Mouse (Mus musculus) stomach, embryonic 14.5 days (tissue): ENCODE measurements around the gene Mtif3. TPM values are rescaled to one million over a fixed set of nuclear protein-coding genes. Genes with fewer than 3 reads are reported as not detected.

Source experiments
- ATAC-seq: fragments of 200-750 bp; cut with Nextera tagmentation; 2 replicates; pipeline ENCODE4 v1.8.0; 2017; ENCODE audit warnings: low read depth, moderate TSS enrichment; ENCODE audit not compliant: insufficient number of reproducible peaks, insufficient read depth, low FRiP score
- H3K27ac ChIP-seq: fragments of 300-500 bp; sonication (generic); 2 replicates; pipeline ENCODE4 v1.5.1; 2014; ENCODE audit warnings: mild to moderate bottlenecking, low read length, moderate library complexity, mixed read lengths
- H3K27me3 ChIP-seq: fragments of 300-500 bp; sonication (generic); 2 replicates; pipeline ENCODE4 v1.6.1; 2014; ENCODE audit warnings: low read length, control low read depth, mixed read lengths; ENCODE audit not compliant: control insufficient read depth, insufficient read depth
- H3K36me3 ChIP-seq: fragments of 300-500 bp; sonication (generic); 2 replicates; pipeline ENCODE4 v1.6.1; 2014; ENCODE audit warnings: mild to moderate bottlenecking, control low read depth, low read length, moderate library complexity, mixed read lengths; ENCODE audit not compliant: control insufficient read depth, insufficient read depth
- H3K4me1 ChIP-seq: fragments of 300-500 bp; sonication (generic); 2 replicates; pipeline ENCODE4 v1.6.1; 2014; ENCODE audit warnings: low read length, control low read depth, mixed read lengths; ENCODE audit not compliant: control insufficient read depth, insufficient read depth
- H3K4me2 ChIP-seq: fragments of 300-500 bp; sonication (generic); replicated peaks from 2 replicates; pipeline ENCODE4 v1.6.1; 2014; ENCODE audit warnings: low read depth, low read length, control low read depth
- H3K4me3 ChIP-seq: fragments of 300-500 bp; sonication (generic); 2 replicates; pipeline ENCODE4 v1.5.1; 2014; ENCODE audit warnings: low read depth, low read length, control low read depth
- H3K9ac ChIP-seq: fragments of 300-500 bp; sonication (generic); replicated peaks from 2 replicates; pipeline ENCODE4 v1.6.1; 2014; ENCODE audit warnings: low read depth, mild to moderate bottlenecking, control low read depth, low read length, moderate library complexity, mixed read lengths
- H3K9me3 ChIP-seq: fragments of 300-500 bp; sonication (generic); 2 replicates; pipeline ENCODE4 v1.6.1; 2016; ENCODE audit warnings: low read depth, low read length, control low read depth; ENCODE audit not compliant: control insufficient read depth
- WGBS: fragments of 180-500 bp; shearing (Covaris S2); extraction: QIAGEN DNeasy Blood & Tissue Kit; methylation state at CpG from one replicate; pipeline ENCODE4 v1.1.7; 2014; 5-methylcytosine and 5-hydroxymethylcytosine counted together
- polyA plus RNA-seq: library from polyadenylated mRNA; unstranded; fragments of >200 nt; fragmentation: Nextera tagmentation; extraction: Ambion mirVana; gene quantifications from 2 replicates; pipeline ENCODE4 v1.2.1, GENCODE M21; 2014

Mtif3 gene
- polyA plus RNA-seq = 28.6 and 29.9 TPM in 2 replicates

GRCm38 (mm10) chr5:146963118-146963936 lies at the start of gene Mtif3:
Mtif3 (minus strand) TSS chr5:146963800.
- H3K27ac ChIP-seq = peak within 1 kb of the TSS; percentile 61; the same call in 1 of the 2 replicates
- ATAC-seq = peak; percentile 82; the same call in 1 of the 2 replicates
- no peaks in the 10 kb centered on the region for H3K27me3 ChIP-seq
- H3K4me1 ChIP-seq = peaks cover 6% of the 10 kb centered on the region
- peak within 1 kb of the TSS; percentile 94 for H3K4me3 ChIP-seq
- 1% methylated on average over 46 of the region's 46 CpGs for WGBS
- no peaks in the 10 kb centered on the region for H3K9me3 ChIP-seq
- H3K4me2 ChIP-seq = peak within 1 kb of the TSS; percentile 66
- peak within 1 kb of the TSS; percentile 69 for H3K9ac ChIP-seq
- H3K36me3 ChIP-seq = peaks cover 11% of the 10 kb centered on the region

- no peaks in the 10 kb centered on the region for H3K4me1 ChIP-seq
- H3K36me3 ChIP-seq = peaks cover 2% of the 10 kb centered on the region; the same call in 1 of the 2 replicates
- no peak overlapping the region for H3K9ac ChIP-seq
- no peaks in the 10 kb centered on the region for H3K27me3 ChIP-seq
- WGBS = 82% methylated on average over 10 of the region's 10 CpGs
- no peak overlapping the region for H3K4me2 ChIP-seq
- no peak for ATAC-seq
- no peak overlapping the region for H3K27ac ChIP-seq
- H3K9me3 ChIP-seq = no peaks in the 10 kb centered on the region; the same call in 1 of the 2 replicates
- no peak overlapping the region for H3K4me3 ChIP-seq
Observed at GRCm38 (mm10) chr5:147011333-147011732, 47.7 kb upstream of the Mtif3 start.

GRCm38 (mm10) chr5:147003303-147003702 lies 39.7 kb upstream of the Mtif3 start:
- H3K27ac ChIP-seq = no peak overlapping the region
- no peaks in the 10 kb centered on the region for H3K36me3 ChIP-seq
- WGBS = 67% methylated on average over 1 of the region's 1 CpGs
- no peaks in the 10 kb centered on the region for H3K9me3 ChIP-seq
- H3K4me2 ChIP-seq = no peak overlapping the region
- H3K4me1 ChIP-seq = no peaks in the 10 kb centered on the region
- no peaks in the 10 kb centered on the region for H3K27me3 ChIP-seq
- no peak overlapping the region for H3K9ac ChIP-seq
- ATAC-seq = no peak
- no peak overlapping the region for H3K4me3 ChIP-seq

GRCm38 (mm10) chr5:147001312-147001711 lies 37.7 kb upstream of the Mtif3 start:
- 81% methylated on average over 4 of the region's 4 CpGs for WGBS
- Histone ChIP-seq H3K27ac (no peak overlapping the region), H3K4me3 (no peak overlapping the region), H3K36me3 (no peaks in the 10 kb centered on the region), H3K4me1 (no peaks in the 10 kb centered on the region), H3K4me2 (no peak overlapping the region), H3K27me3 (no peaks in the 10 kb centered on the region), H3K9me3 (no peaks in the 10 kb centered on the region), H3K9ac (no peak overlapping the region)
- ATAC-seq = no peak

- Histone ChIP-seq H3K27ac (no peak overlapping the region), H3K27me3 (no peaks in the 10 kb centered on the region), H3K4me1 (no peaks in the 10 kb centered on the region), H3K4me2 (no peak overlapping the region), H3K9ac (no peak overlapping the region), H3K9me3 (no peaks in the 10 kb centered on the region), H3K36me3 (no peaks in the 10 kb centered on the region), H3K4me3 (no peak overlapping the region)
- ATAC-seq = no peak
- 89% methylated on average over 12 of the region's 12 CpGs for WGBS
Observed at GRCm38 (mm10) chr5:146998802-146999201, 35.2 kb upstream of the Mtif3 start.

GRCm38 (mm10) chr5:146996812-146997211 lies 33.2 kb upstream of the Mtif3 start:
- no peak overlapping the region for H3K9ac ChIP-seq
- H3K36me3 ChIP-seq = no peaks in the 10 kb centered on the region
- H3K27me3 ChIP-seq = no peaks in the 10 kb centered on the region
- no peaks in the 10 kb centered on the region for H3K9me3 ChIP-seq
- H3K27ac ChIP-seq = no peak overlapping the region
- ATAC-seq = no peak
- H3K4me1 ChIP-seq = no peaks in the 10 kb centered on the region
- H3K4me2 ChIP-seq = no peak overlapping the region
- no peak overlapping the region for H3K4me3 ChIP-seq
- 85% methylated on average over 7 of the region's 7 CpGs for WGBS

GRCm38 (mm10) chr5:146994973-146995372 lies 31.4 kb upstream of the Mtif3 start:
- Histone ChIP-seq H3K27me3 (no peaks in the 10 kb centered on the region), H3K9me3 (no peaks in the 10 kb centered on the region), H3K4me3 (no peak overlapping the region), H3K4me2 (no peak overlapping the region), H3K9ac (no peak overlapping the region), H3K36me3 (no peaks in the 10 kb centered on the region), H3K4me1 (no peaks in the 10 kb centered on the region), H3K27ac (no peak overlapping the region)
- WGBS = 58% methylated on average over 6 of the region's 6 CpGs
- no peak for ATAC-seq

- ATAC-seq = no peak
- Histone ChIP-seq H3K4me2 (no peak overlapping the region), H3K4me1 (no peaks in the 10 kb centered on the region), H3K36me3 (no peaks in the 10 kb centered on the region), H3K9me3 (no peaks in the 10 kb centered on the region), H3K27me3 (no peaks in the 10 kb centered on the region), H3K27ac (no peak overlapping the region), H3K9ac (no peak overlapping the region), H3K4me3 (no peak overlapping the region)
- 78% methylated on average over 8 of the region's 8 CpGs for WGBS
Observed at GRCm38 (mm10) chr5:146993509-146993908, 29.9 kb upstream of the Mtif3 start.
